Mouse (Mus musculus) adrenal gland, postnatal 36 days (tissue): ENCODE measurements around the gene Nploc4. TPM values are rescaled to one million over a fixed set of nuclear protein-coding genes. Genes with fewer than 3 reads are reported as not detected.
A peak's percentile ranks its signal among the peaks of the same experiment; 100 is the strongest.

Experiments used
- DNase-seq, 2 experiments: peaks; one replicate each; pipeline ENCODE4 v3.0.0; 2021; ENCODE audit warnings: mixed read lengths in 1 of 2
- total RNA-seq, 2 experiments: library from RNA; stranded (reverse); gene quantifications; 2 replicates each; pipeline ENCODE4 v1.2.3; 2021

Gene Nploc4
- total RNA-seq, 2 experiments from 2014 or later, result 86.2 to 101 TPM

DNA sequence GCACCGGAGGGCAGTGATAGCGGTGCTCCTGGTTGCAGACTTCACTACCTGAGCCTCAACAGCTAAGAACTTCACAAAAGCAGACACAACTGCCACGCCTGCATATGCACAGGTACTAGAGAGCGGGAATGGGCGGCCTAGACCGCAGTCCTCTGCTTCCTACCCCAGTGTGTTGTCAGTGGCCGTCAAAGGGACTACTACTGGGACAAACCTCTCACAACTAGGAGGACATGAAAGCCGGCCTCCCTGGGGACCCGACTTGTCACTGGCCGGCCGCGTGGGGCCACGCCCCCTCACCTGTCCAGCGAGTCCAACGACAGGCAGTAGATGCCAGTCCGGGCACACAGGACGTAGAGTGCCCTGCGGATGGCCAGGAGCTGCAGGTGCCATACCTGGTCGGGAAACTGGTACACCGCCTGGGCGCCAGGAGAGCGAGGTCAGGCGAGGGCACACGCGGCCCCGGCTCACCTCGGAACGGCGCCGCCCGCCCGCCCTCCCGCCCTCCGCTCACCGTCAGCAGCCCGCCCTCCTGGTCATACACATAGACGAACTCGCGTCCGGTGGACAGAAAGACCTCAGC, 59.4 kb downstream of the Nploc4 start:
- peak; percentile 50 to 60 for DNase-seq

DNA sequence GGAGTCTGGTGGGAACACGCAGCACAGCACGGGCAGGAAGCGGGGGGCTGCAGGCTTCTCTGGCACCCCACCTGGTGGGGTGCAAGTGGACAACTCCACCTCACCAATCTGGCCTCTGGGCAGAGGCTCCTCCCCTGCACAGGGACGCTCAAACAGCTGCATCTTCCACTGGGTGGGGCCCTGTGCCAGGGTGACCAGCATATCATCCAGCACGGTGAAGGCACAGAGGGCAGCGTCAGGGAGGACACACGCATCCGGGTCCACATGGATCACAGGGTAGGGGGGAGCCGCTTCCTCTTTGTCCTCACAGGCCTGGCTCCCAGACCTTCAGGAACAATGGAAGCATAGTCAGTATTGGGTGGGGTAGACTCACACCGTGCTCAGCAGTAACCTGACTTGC, 60.2 kb downstream of the Nploc4 start:
- peak; percentile 36 to 40 for DNase-seq

DNA sequence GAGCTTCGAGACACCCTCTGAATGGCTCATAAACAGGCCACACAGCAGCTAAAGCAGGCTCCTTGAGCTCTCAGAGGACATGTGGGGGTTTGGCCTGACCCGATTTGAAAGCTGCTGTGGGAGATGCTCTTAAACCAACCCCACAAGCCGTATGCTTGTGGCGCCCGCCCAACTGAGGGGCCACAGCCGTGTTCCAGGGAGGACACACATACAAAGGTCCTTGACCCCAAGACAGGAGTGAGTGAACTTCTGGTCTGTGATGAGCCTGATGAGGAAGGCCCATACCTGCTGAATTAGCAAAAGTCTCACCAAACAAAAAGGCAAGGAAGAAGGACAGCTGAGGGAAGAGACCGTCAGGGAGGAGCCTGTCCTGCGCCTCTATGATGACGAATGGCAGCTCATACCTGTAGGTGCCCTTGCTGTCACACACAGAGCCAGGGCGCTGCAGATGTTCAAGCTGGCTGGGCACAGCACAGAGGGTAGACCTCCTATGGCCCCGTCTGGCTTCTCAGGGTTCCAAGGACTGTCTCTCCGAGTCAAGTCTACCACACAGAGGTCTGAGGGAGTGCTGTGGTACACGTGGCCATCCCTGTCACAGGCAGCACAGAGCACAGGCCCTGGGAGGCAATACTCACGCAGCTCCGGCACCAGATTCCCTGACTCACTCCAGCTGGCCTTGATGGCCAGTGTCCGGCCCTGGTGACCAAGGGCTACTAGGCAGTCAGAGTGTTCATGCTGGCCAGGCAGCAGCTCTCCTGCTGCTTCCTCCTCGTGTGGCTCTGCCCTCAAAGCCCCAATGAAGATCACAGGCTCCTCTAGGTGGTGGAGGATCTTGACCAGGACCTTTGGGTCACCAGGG, 61.0 kb downstream of the Nploc4 start:
- DNase-seq, result peak; percentile 76 to 88

DNA sequence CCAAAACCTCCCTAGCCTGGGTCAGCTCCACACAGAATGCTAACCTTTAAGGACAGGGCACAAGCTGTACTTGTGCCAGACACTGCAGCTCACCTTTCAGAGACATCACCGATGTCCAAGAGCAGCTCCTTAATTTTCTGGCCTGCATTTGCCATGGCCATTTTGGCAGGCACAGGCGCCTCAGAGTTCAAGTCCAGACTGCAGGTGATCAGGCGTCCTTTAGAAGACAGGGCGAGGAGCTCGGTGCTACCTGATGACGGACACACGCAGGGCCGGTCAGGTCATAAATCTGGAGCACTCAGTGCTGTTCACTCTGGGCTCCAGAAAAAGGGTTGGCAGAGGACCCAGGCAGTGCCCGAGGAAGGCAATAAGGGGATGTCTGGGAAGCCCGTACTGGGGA, 62.2 kb downstream of the Nploc4 start:
- no peak for DNase-seq

DNA sequence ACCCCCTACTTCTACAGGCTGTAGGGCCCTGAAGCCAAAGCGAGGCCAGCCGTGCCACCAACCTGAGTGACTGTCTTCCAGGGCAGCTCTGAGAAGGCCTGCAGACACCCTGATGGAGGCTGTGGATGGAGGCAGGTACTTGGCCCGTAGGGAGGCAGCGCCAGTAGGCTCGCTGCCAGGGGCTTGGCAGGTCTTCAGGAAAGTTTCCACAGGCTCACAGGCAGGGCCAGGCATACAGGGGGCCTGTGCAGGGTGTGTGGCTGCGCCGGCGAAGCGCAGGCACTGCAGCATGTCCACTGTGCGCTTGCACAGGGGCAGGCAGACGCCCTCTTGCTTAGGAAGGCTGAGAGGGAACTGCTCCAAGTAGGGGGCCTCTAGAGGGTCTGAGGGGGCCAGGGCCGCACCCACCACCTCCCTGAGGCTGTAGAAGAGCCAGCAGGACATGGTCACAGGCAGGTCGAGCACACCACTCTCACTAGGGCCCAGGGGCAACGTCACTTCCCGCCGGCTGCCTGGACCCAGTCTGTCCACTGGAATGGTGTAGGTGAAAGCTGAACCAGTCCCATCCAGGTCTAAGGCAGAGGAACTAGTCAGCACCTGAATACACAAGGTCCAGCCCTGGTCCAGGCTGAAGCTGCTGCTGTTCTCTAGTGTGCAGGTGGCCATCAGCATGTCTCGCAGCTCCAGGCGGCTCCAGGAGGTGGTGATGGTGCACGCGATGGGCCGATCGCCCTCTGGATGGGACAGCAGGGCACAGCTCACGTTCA, 63.5 kb downstream of the Nploc4 start:
- peak; percentile 71 to 81 for DNase-seq

DNA sequence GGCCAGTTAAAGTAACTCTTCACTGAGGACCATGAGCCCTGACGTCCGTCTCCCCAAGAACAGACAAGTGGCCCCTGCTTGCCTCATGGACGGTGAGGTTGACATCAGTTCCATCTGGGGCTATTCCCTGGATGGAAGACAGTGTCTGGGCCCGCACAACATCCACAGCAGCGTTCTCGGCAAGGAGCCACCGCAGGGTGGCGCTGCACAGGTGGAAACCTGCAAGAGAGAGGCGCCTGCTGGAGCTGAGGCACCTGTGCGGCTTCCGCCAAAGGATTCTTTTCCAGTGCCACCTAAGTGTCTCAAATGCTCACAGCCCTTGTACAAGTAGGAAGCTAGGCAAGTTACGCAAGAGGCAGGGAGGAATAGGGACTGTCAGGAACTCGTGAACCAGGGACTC, 64.5 kb downstream of the Nploc4 start:
- no peak for DNase-seq

DNA sequence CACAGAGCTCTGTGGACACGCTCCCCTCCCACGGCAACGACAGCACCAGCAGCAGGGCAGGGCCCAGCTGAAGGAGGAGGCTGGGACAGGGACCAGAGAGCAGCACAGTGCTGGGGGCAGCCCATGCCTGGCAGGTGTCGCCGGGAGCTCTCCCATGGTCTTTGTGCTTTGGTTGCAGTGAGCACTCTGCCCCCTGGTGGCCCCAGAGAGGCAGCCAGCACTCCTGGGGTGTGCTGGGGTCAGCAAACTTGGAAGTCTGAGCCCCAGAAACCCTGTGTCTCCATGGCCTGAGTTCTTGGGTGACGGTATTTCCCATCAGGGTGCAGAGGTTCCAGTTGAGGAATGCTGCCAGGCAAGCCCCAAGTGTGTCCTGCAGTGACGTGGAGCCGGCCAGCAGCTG, 67.9 kb downstream of the Nploc4 start:
- DNase-seq, result peak; percentile 77 to 85

DNA sequence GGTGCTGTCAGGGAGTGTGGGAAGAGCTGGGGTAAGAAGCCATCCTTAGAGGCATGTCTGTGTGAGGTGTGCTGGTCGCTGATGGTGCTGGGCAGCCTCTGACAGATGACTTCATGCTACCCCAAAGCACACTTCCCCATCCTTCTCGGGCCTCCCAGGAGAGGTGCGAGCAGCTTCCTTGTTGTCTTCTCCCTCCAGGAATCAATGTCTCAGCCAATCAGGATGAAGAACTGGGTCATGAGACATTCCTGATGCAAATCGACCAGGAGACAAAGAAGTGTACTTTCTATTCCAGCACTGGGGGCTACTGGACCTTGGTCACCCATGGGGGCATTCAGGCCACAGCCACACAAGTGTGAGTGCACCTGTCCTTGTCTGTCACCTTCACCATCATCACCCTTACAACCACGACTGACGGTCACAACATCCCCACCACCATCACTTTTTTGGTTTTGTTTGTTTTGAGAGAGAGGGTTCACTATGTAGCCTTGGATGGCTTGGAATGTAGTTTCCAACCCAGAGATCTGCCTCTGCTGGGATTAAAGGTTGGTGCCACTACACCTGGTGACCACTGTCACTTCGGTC, 71.0 kb downstream of the Nploc4 start:
- no peak for DNase-seq

DNA sequence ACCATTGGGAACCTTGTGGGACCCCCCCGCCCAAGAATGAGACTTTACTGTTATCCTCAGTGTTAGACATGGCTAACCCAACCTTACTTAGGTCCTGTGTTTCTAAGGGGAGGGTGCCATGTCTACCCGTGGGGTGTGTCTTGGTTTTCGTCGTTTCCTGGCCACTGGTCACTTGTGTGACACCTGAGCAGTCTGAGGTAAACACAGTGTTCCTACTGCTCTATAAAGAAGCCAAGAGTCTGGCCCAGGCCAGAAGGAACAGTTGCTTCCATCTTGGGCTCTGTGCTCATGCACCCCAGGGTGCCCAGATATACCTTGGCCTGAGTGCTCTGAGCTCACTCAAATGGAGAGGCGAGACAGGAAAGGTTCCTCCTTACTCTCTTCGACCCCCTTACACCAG, 74.6 kb downstream of the Nploc4 start:
- DNase-seq, result no peak

DNA sequence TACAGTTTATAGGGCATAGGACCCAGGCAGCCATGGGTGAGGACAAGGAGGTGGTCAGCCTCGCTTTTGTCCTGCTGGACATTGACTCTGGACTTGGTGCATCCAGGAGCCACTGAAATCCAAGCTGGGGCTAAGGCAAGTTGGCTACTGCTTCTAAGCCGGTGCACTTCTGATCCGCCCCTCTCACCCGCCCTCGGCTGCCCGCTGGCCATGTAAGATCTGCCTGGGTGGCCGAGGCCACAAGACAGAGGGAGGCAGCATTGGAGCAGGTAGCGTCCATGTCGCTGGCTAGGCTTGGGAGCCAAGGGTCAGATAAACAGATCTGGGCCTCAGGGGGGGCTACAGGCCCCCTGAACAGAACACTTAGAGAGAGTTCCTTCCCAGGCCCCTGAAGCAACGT, 76.2 kb downstream of the Nploc4 start, which contains the start of gene Fscn2:
Fscn2 (plus strand) TSS at position 240 of the 400 bp plus-strand sequence.
- DNase-seq, result no peak

DNA sequence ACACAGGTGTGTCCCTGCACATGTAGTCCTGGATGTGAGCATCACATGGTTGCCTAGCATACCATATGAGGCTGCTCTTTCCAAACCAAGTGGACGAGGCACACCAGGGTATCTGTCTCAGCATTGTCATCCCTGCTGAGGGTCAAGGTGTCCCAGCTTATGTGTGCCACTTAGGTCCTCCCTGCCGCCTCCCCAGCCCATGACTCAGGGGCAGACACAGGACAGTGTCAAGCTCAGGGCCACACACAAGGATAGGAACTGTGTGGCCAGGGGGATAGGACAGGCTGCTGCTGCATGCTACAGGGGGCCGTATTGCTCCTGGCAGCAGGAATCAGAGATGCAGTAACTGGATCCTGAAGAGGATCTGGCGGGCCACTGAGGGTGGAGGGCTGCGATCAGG, 76.8 kb downstream of the Nploc4 start:
- DNase-seq, result peak; percentile 59 to 63

DNA sequence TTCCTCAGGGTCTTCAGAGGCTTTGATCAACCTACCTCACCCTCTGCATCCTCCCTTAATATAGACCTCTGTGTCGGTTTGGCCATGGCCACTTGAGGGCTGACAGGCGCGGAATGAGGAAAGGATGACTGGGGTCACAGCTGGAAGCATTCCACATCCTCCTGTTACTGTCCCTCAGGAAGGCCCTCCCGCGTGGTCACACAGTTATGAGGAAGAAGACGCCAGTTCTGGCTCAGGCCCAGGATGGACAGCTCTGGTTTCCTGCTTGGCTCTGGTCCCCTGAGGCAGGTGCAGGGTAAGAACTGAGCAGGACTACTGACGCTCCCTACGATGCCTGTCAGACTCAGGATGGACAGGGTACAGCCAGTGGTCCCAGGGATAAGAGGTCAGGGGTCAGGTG, 77.4 kb downstream of the Nploc4 start:
- peak; percentile 55 to 70 for DNase-seq

DNA sequence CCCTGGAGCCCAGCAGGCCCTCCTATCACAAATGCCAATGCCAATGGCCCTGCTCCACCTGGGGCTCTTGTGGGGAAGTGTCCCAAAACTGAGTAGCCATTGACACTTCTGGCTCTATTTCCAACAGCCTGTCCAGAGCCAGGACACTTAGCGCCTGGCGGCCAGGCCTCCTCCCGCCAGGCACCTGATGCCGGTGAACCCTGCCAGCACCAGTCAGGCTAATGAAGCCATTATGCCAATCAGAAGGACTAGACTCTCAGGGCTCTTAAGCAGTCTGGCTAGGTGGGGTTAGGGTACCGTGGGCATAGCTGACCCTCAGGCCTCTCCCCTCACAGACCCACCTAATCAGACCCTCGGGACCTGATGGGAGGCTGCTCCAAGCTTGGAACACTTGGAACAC, 78.1 kb downstream of the Nploc4 start:
- no peak for DNase-seq

DNA sequence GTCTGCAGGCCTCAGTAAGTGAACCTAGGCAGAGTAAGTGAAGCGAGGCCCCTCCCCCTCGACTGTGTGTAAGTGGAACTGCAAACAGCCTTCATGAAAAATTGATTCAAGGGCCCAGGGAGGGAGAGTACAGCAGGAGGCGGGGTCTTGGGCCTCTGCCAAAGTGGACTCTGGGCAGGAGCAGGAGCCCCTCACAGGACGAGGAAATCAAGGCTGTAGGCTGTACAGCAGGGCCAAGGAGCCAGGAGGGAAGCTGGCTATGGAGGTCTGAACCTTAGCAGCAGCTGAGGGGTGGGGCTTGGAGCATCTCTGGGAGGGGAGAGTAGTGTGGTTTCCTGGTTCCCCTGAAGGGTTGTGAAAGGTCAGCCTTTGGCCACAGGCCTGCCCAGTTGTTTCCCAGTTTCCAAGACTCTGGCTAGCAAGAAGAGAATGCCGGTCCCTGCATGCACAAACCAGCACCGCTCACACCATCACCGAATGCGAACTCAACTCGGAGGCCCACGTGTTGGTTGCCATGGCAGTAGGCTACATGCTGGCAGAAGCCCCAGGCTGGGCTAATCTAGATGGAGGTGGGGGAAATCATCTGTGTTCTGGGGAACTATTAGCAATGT, 79.6 kb downstream of the Nploc4 start:
- peak; percentile 68 to 76 for DNase-seq

DNA sequence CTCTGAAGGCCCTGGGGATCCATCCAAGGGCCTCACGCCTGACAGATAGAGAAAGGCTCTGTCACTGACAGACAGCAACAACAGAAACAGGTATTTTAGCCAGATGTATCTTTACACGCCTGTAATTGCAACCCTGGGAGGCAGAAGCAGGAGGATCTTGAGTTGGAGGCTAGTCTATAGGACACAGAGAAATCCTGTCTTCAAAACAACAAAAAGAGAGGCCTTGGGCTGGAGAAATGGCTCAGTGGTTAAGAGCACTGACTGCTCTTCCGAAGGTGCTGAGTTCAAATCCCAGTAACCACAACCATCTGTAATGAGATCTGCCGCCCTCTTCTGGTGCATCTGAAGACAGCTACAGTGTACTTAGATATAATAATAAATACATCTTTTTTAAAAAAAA, 80.6 kb downstream of the Nploc4 start:
- no peak for DNase-seq

DNA sequence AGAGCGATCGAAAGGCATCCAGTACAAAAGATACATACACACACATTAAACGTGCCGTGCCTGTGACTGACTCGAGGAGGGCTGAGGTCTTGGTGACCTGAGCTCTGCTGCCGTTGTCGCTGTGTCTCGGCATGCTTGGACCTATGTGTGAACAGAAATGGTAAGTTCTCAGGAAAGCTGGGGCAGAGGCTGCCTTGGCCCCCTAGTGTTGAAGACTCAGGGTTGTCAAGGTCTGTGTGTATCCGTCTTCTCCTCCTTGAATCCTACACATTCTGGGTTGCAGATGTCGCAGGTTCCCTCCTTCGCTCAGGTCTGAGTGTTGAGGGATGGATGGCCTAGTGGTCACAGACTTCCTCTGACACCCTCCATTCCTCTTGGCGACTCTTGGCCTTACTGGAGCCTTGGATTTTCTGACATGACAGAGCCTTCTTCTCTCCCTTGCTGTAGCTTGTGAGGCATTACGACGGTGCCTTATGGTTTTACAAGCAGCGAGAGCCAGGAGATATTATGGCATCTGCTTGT, 81.1 kb downstream of the Nploc4 start:
- DNase-seq, result no peak

DNA sequence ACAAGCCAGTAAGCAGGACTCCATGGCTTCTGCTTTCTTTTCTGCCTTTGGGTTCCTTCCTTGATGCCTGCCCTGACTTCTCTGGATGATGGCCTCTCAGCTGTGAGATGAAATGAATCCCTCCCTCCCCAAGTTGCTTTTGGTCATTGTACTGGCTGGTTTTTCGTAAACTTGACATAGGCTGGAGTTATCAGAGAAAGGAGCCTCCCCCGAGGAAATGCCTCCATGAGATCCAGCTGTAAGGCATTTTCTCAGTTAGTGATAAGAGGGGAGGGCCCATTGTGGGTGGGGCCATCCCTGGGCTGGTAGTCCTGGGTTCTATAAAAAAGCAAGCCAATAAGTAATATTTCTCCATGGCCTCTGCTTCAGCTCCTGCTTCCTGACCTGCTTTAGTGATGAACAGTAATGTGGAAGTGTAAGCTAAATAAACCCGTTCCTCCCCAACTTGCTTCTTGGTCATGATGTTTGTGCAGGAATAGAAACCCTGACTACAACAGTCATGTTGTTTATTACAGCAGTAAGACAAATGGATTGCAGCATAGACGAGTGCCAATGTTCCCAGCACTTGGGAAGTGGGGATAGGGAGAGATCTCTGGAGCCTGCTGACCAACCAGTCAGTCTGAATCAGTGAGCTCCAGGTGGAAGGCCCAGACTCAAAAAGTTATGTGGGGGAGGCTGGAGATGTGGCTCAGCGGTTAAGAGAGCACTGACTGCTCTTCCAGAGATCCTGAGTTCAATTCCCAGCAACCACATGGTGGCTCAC, 82.0 kb downstream of the Nploc4 start:
- no peak for DNase-seq

DNA sequence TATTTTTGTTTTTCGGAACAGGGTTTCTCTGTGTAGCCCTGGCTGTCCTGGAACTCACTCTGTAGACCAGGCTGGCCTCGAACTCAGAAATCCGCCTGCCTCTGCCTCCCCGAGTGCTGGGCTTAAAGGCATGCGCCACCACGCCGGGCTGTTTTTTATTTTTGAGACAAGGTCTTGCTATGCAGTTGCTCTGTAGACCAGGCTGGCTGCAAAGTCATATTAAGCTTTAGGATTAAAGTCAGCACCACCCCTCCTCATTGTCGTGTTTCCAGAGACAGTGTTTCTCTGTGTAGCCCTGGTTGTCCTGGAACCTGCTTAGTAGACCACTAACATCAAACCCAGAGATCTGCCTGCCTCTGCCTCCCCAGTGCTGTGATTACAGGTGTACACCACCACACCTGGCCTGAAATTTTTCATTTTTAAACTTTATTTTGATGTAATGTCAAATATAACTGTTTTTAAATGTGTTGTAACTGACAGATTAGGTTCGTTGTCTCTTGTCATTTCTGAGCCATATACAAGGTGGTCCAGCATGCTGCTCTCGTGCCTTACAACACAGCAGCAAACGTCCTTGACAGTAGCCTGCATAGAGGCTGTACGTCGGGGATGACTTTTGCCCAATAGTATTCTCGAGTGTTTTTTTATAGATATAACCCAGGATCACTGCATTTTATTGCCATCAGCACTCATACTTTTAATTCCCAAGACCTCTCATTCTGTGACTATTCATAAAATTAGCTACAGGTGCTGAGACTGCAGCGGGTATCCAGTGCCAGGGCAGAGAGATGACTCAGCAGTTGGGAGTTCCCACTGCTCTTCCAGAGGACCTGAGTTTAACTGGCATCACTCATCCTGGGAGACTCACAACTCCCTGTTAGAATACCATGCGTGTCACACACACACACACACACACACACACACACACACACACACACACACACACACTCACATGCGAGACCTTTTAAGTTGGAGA, 82.9 kb downstream of the Nploc4 start:
- peak; percentile 55 to 60 for DNase-seq

DNA sequence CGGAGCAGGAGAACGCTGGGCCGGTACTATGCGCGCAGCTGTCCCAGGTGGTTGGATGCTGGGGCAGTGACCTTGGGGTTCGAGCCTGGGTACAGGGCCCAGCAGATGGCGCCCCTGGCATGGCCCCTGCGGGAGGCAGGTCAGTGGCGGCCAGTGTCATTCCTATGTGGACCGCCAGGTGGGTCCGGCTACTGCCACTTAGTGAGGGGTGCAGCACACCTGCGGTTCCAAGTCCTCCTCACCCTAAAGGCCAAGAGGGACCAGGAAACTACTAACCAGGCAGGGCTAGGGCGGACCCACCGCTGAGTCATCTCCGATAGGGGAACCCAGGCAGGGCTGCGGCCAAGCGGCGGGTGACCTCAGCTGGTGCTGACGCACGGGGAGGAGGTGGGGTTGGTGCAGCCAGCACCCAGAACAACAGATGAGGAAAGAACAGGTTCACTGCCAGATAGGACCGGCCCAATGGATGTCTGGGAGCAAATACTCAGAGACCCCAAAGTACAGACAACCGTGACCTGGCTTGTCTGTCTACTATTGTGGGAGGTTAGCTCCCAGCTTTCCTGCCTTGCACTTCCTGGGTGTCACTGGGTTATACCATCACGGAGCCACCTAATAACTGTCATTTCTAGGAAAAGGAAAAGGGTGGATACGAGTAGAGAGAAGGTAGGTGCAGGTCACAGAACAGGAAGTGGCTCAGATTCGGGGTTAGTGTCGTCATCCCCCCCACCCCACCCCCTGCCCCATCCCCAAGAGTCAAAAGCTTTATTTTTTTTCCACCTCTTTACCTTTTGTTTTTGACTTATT, 83.8 kb downstream of the Nploc4 start:
- DNase-seq, result peak; percentile 95 to 96
